Mouse (Mus musculus): ENCODE measurements around the gene Gm13275. TPM values are rescaled to one million over a fixed set of nuclear protein-coding genes. Genes with fewer than 3 reads are reported as not detected.
"Not testable (repeated sequence)": the region's sequence is repeated elsewhere in the genome, so short reads cannot be mapped to it uniquely, and the experiment has no call there.

The Gm13275 gene
- polyA plus RNA-seq, 1 experiment from 2014 or later = not detected

DNA sequence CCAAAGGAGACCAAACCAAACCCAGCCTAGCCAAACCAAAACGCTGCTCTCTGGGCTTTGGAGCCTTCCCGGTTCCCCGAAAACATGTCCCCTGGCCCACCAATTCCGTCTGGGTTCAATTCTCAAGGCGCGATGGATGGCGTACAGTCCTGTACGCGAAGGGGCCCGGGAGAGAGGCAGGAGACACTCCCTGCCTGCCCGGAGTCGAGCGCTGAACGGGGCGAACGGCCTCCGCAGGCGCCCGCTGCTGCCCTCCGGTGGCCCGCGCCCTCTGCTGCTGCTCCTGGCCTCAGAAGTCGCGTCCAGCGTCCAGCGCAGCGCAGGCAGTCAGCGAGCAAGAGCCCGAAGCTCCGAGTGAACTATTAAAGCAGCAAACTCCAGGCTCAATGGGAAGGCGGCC lies 12.0 kb upstream of the Gm13275 start:
- 2% methylated on average over 10 of the region's 31 CpGs for WGBS
- H3K9me3 ChIP-seq (ENCODE audit: low read length); DNase-seq (ENCODE audit: low spot score); H3K9ac ChIP-seq (replicated peaks; ENCODE audit: low read depth); H3K36me3 ChIP-seq (ENCODE audit: insufficient read depth, low read length); ATAC-seq; H3K4me3 ChIP-seq (ENCODE audit: low read depth, low read length); H3K27ac ChIP-seq (ENCODE audit: low read length); H3K4me1 ChIP-seq (ENCODE audit: insufficient read depth, low read depth, low read length); H3K27me3 ChIP-seq (replicated peaks; ENCODE audit: insufficient read depth, low read length): not testable (repeated sequence)
- H3K4me2 ChIP-seq (replicated peaks; ENCODE audit: low read depth, low read length) = 0 out of 2 replicates have a peak overlapping the region, but pooled peaks have one; percentile 28
- TF ChIP-seq CTCF (IDR thresholded peaks at IDR 0.05) = peak; percentile 26; the same call in 1 of the 2 replicates

- H3K9ac ChIP-seq (replicated peaks; ENCODE audit: low read depth); DNase-seq (ENCODE audit: low spot score); H3K4me2 ChIP-seq (replicated peaks; ENCODE audit: low read depth, low read length); H3K36me3 ChIP-seq (ENCODE audit: insufficient read depth, low read length); ATAC-seq; H3K4me3 ChIP-seq (ENCODE audit: low read depth, low read length); H3K27me3 ChIP-seq (replicated peaks; ENCODE audit: insufficient read depth, low read length); H3K4me1 ChIP-seq (ENCODE audit: insufficient read depth, low read depth, low read length); H3K27ac ChIP-seq (ENCODE audit: low read length); H3K9me3 ChIP-seq (ENCODE audit: low read length): not testable (repeated sequence)
- WGBS = no CpG with 5 or more reads among the region's 27 CpGs
These were observed 8.9 kb upstream of the Gm13275 start, which contains the start of gene Gm13276 for GRCm38 (mm10) chr4:88785409-88785808. TSS of gene Gm13276 (plus strand) at chr4:88785709.

DNA sequence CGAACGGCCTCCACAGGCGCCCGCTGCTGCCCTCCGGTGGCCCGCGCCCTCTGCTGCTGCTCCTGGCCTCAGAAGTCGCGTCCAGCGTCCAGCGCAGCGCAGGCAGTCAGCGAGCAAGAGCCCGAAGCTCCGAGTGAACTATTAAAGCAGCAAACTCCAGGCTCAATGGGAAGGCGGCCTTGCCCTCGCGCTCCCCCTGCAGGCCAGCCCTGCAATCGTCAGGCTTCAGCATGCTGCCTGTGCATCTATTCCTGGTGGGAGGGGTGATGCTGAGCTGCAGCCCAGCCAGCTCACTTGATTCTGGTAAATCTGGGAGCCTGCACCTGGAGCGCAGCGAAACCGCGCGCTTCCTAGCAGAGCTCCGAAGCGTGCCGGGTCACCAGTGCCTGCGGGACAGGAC lies 5.9 kb upstream of the Gm13275 start, which contains the start of gene Gm13277:
TSS of gene Gm13277 (plus strand) at position 231 of the 400 bp plus-strand sequence.
- TF ChIP-seq CTCF (IDR thresholded peaks at IDR 0.05) = peak; percentile 60
- WGBS = no CpG with 5 or more reads among the region's 28 CpGs
- DNase-seq (ENCODE audit: low spot score); H3K4me1 ChIP-seq (ENCODE audit: insufficient read depth, low read depth, low read length); ATAC-seq; H3K9me3 ChIP-seq (ENCODE audit: low read length); H3K27me3 ChIP-seq (replicated peaks; ENCODE audit: insufficient read depth, low read length); H3K36me3 ChIP-seq (ENCODE audit: insufficient read depth, low read length); H3K27ac ChIP-seq (ENCODE audit: low read length); H3K9ac ChIP-seq (replicated peaks; ENCODE audit: low read depth); H3K4me2 ChIP-seq (replicated peaks; ENCODE audit: low read depth, low read length); H3K4me3 ChIP-seq (ENCODE audit: low read depth, low read length): not testable (repeated sequence)

GRCm38 (mm10) chr4:88791250-88791649 lies 3.0 kb upstream of the Gm13275 start, which contains the start of gene Gm13278:
TSS of gene Gm13278 (plus strand) at chr4:88791550.
- not testable (repeated sequence) for H3K9ac ChIP-seq (replicated peaks; ENCODE audit: low read depth); ATAC-seq; H3K27me3 ChIP-seq (replicated peaks; ENCODE audit: insufficient read depth, low read length); H3K36me3 ChIP-seq (ENCODE audit: insufficient read depth, low read length); H3K27ac ChIP-seq (ENCODE audit: low read length); H3K9me3 ChIP-seq (ENCODE audit: low read length); H3K4me3 ChIP-seq (ENCODE audit: low read depth, low read length); H3K4me1 ChIP-seq (ENCODE audit: insufficient read depth, low read depth, low read length); DNase-seq (ENCODE audit: low spot score); H3K4me2 ChIP-seq (replicated peaks; ENCODE audit: low read depth, low read length)
- WGBS = no CpG with 5 or more reads among the region's 28 CpGs

GRCm38 (mm10) chr4:88797097-88797496 lies 2.8 kb downstream of the Gm13275 start, which contains the start of gene Gm13279:
TSS of gene Gm13279 (plus strand) at chr4:88797397.
- not testable (repeated sequence) for H3K4me1 ChIP-seq (ENCODE audit: insufficient read depth, low read depth, low read length); H3K27ac ChIP-seq (ENCODE audit: low read length); H3K4me2 ChIP-seq (replicated peaks; ENCODE audit: low read depth, low read length); ATAC-seq; H3K36me3 ChIP-seq (ENCODE audit: insufficient read depth, low read length); H3K4me3 ChIP-seq (ENCODE audit: low read depth, low read length); DNase-seq (ENCODE audit: low spot score); H3K9ac ChIP-seq (replicated peaks; ENCODE audit: low read depth); H3K9me3 ChIP-seq (ENCODE audit: low read length); H3K27me3 ChIP-seq (replicated peaks; ENCODE audit: insufficient read depth, low read length)
- no CpG with 5 or more reads among the region's 28 CpGs for WGBS

DNA sequence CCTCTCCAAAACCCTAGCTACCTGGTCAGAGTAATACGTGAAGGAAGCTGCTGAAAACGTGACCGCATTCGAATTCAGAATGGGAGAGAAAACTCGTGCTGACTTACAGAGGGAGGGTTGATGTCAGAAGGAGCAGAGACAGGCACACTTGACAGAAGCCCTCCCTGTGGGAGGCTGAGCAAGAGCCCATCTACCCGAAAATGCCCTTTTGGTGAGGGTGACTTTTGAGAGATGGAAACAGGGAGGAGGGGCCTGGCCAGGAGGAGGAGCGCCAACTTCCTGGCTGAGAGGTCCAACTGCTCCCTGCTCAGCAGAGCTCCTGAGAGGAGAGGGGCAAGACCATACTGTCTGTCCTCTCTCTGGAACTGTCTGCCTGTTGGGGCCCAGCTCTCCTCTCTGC lies 5.1 kb downstream of the Gm13275 start, which contains the start of gene Gm13285:
TSS of gene Gm13285 (plus strand) at position 301 of the 400 bp plus-strand sequence.
- DNase-seq (ENCODE audit: low spot score); H3K4me2 ChIP-seq (replicated peaks; ENCODE audit: low read depth, low read length); H3K27ac ChIP-seq (ENCODE audit: low read length); H3K9ac ChIP-seq (replicated peaks; ENCODE audit: low read depth); H3K36me3 ChIP-seq (ENCODE audit: insufficient read depth, low read length); H3K9me3 ChIP-seq (ENCODE audit: low read length); H3K4me3 ChIP-seq (ENCODE audit: low read depth, low read length); H3K4me1 ChIP-seq (ENCODE audit: insufficient read depth, low read depth, low read length); H3K27me3 ChIP-seq (replicated peaks; ENCODE audit: insufficient read depth, low read length); ATAC-seq: not testable (repeated sequence)
- WGBS = 14% methylated on average over 1 of the region's 7 CpGs

DNA sequence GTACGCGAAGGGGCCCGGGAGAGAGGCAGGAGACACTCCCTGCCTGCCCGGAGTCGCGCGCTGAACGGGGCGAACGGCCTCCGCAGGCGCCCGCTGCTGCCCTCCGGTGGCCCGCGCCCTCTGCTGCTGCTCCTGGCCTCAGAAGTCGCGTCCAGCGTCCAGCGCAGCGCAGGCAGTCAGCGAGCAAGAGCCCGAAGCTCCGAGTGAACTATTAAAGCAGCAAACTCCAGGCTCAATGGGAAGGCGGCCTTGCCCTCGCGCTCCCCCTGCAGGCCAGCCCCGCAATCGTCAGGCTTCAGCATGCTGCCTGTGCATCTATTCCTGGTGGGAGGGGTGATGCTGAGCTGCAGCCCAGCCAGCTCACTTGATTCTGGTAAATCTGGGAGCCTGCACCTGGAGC lies 8.7 kb downstream of the Gm13275 start, which contains the start of gene Gm13287:
TSS of gene Gm13287 (plus strand) at position 301 of the 400 bp plus-strand sequence.
- not testable (repeated sequence) for H3K27ac ChIP-seq (ENCODE audit: low read length); H3K27me3 ChIP-seq (replicated peaks; ENCODE audit: insufficient read depth, low read length); H3K9me3 ChIP-seq (ENCODE audit: low read length); H3K4me3 ChIP-seq (ENCODE audit: low read depth, low read length); DNase-seq (ENCODE audit: low spot score); H3K36me3 ChIP-seq (ENCODE audit: insufficient read depth, low read length); H3K4me2 ChIP-seq (replicated peaks; ENCODE audit: low read depth, low read length); ATAC-seq; H3K4me1 ChIP-seq (ENCODE audit: insufficient read depth, low read depth, low read length); H3K9ac ChIP-seq (replicated peaks; ENCODE audit: low read depth)
- no CpG with 5 or more reads among the region's 29 CpGs for WGBS

DNA sequence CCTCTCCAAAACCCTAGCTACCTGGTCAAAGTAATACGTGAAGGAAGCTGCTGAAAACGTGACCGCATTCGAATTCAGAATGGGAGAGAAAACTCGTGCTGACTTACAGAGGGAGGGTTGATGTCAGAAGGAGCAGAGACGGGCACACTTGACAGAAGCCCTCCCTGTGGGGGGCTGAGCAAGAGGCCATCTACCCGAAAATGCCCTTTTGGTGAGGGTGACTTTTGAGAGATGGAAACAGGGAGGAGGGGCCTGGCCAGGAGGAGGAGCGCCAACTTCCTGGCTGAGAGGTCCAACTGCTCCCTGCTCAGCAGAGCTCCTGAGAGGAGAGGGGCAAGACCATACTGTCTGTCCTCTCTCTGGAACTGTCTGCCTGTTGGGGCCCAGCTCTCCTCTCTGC lies 10.9 kb downstream of the Gm13275 start, which contains the start of gene Gm13288:
TSS of gene Gm13288 (plus strand) at position 301 of the 400 bp plus-strand sequence.
- not testable (repeated sequence) for H3K36me3 ChIP-seq (ENCODE audit: insufficient read depth, low read length); H3K4me3 ChIP-seq (ENCODE audit: low read depth, low read length); H3K4me1 ChIP-seq (ENCODE audit: insufficient read depth, low read depth, low read length); DNase-seq (ENCODE audit: low spot score); H3K27me3 ChIP-seq (replicated peaks; ENCODE audit: insufficient read depth, low read length); H3K9ac ChIP-seq (replicated peaks; ENCODE audit: low read depth); H3K4me2 ChIP-seq (replicated peaks; ENCODE audit: low read depth, low read length); H3K27ac ChIP-seq (ENCODE audit: low read length); ATAC-seq; H3K9me3 ChIP-seq (ENCODE audit: low read length)
- WGBS = no CpG with 5 or more reads among the region's 8 CpGs
